Mouse (Mus musculus): ENCODE measurements around the gene Syvn1.
"Not testable (repeated sequence)": the region's sequence is repeated elsewhere in the genome, so short reads cannot be mapped to it uniquely, and the experiment has no call there.

- not testable (repeated sequence) for TF ChIP-seq CTCF (IDR thresholded peaks at IDR 0.05; ENCODE audit: insufficient read depth, low read length); POLR2A (IDR thresholded peaks at IDR 0.05; ENCODE audit: borderline replicate concordance, extremely low read depth, low read depth, low read length)
Measured at GRCm38 (mm10) chr19:6044102-6044501, 2.3 kb upstream of the Syvn1 start.

All from lung, adult 2 months (tissue).